Mouse (Mus musculus) heart, embryonic 15.5 days (tissue): ENCODE measurements around the gene Dennd1c. TPM values are rescaled to one million over a fixed set of nuclear protein-coding genes. Genes with fewer than 3 reads are reported as not detected.

Experiments
- ATAC-seq: fragments of 200-750 bp; cut with Nextera tagmentation; replicated peaks from 2 replicates; pipeline ENCODE4 v1.8.0; 2017; ENCODE audit warnings: low read depth, moderate TSS enrichment; ENCODE audit not compliant: insufficient number of reproducible peaks, insufficient read depth, low FRiP score
- H3K27ac ChIP-seq: fragments of 300-500 bp; sonication (generic); 2 replicates; pipeline ENCODE4 v1.5.1; 2015; ENCODE audit warnings: mild to moderate bottlenecking, inconsistent platforms
- H3K27me3 ChIP-seq: fragments of 300-500 bp; sonication (generic); 2 replicates; pipeline ENCODE4 v1.6.1; 2015; ENCODE audit warnings: inconsistent platforms
- H3K36me3 ChIP-seq: fragments of 300-500 bp; sonication (generic); 2 replicates; pipeline ENCODE4 v1.6.1; 2015; ENCODE audit warnings: mild to moderate bottlenecking, inconsistent platforms
- H3K4me1 ChIP-seq: fragments of 300-500 bp; sonication (generic); replicated peaks from 2 replicates; pipeline ENCODE4 v1.6.1; 2015; ENCODE audit warnings: inconsistent platforms
- H3K4me2 ChIP-seq: fragments of 300-500 bp; sonication (generic); 2 replicates; pipeline ENCODE4 v1.6.1; 2015; ENCODE audit warnings: inconsistent platforms, mild to moderate bottlenecking, moderate library complexity
- H3K4me3 ChIP-seq: fragments of 300-500 bp; sonication (generic); 2 replicates; pipeline ENCODE4 v1.5.1; 2015; ENCODE audit warnings: mild to moderate bottlenecking, inconsistent platforms
- H3K9ac ChIP-seq: fragments of 300-500 bp; sonication (generic); 2 replicates; pipeline ENCODE4 v1.6.1; 2015; ENCODE audit warnings: mild to moderate bottlenecking, inconsistent platforms
- H3K9me3 ChIP-seq: fragments of 300-500 bp; sonication (generic); replicated peaks from 2 replicates; pipeline ENCODE4 v1.6.1; 2016; ENCODE audit warnings: inconsistent platforms
- WGBS: fragments of 180-500 bp; shearing (Covaris S2); methylation state at CpG from one replicate; pipeline ENCODE4 v1.1.7; 2015; ENCODE audit warnings: mixed read lengths; 5-methylcytosine and 5-hydroxymethylcytosine counted together
- polyA plus RNA-seq: library from polyadenylated mRNA; unstranded; fragments of >200 nt; fragmentation: Nextera tagmentation; extraction: Ambion mirVana; gene quantifications from 2 replicates; pipeline ENCODE4 v1.2.1, GENCODE M21; 2015

The Dennd1c gene
- polyA plus RNA-seq, 1 experiment from 2014 or later = 0.64 TPM

- 88% methylated on average over 4 of the region's 4 CpGs for WGBS
- Histone ChIP-seq H3K27me3 (peaks cover 6% of the 10 kb centered on the region; the same call in 1 of the 2 replicates), H3K9me3 (no peaks in the 10 kb centered on the region), H3K4me1 (peaks cover 17% of the 10 kb centered on the region), H3K4me3 (peak overlapping the region; percentile 45; the same call in 1 of the 2 replicates), H3K4me2 (peak overlapping the region; percentile 73; the same call in 1 of the 2 replicates), H3K27ac (peak overlapping the region; percentile 88; the same call in 1 of the 2 replicates), H3K9ac (no peak overlapping the region), H3K36me3 (peaks cover 4% of the 10 kb centered on the region; the same call in 1 of the 2 replicates)
- ATAC-seq = no peak
Observed at GRCm38 (mm10) chr17:57032854-57033253, 45.5 kb downstream of the Dennd1c start.

- Histone ChIP-seq H3K9me3 (no peaks in the 10 kb centered on the region), H3K4me3 (peak overlapping the region; percentile 97), H3K4me2 (peak overlapping the region; percentile 73), H3K4me1 (peaks cover 17% of the 10 kb centered on the region), H3K27ac (peak overlapping the region; percentile 88), H3K36me3 (peaks cover 14% of the 10 kb centered on the region), H3K9ac (peak overlapping the region; percentile 53), H3K27me3 (0 out of 2 replicates have a peak, but pooled peaks cover 2% of the 10 kb centered on the region)
- WGBS = under 1% methylated on average over 38 of the region's 38 CpGs
- ATAC-seq = peak; percentile 95
Observed at GRCm38 (mm10) chr17:57031661-57032420, 46.5 kb downstream of the Dennd1c start.

GRCm38 (mm10) chr17:57030931-57031660, 47.2 kb downstream of the Dennd1c start, which contains the start of gene Khsrp:
Khsrp (minus strand) TSS chr17:57031522.
- H3K9ac ChIP-seq = peak within 1 kb of the TSS; percentile 100
- WGBS = under 1% methylated on average over 72 of the region's 99 CpGs
- no peaks in the 10 kb centered on the region for H3K27me3 ChIP-seq
- H3K4me1 ChIP-seq = peaks cover 17% of the 10 kb centered on the region
- peaks cover 22% of the 10 kb centered on the region for H3K36me3 ChIP-seq
- H3K9me3 ChIP-seq = no peaks in the 10 kb centered on the region
- H3K4me2 ChIP-seq = peak within 1 kb of the TSS; percentile 75
- peak within 1 kb of the TSS; percentile 96 for H3K27ac ChIP-seq
- no peak for ATAC-seq
- H3K4me3 ChIP-seq = peak within 1 kb of the TSS; percentile 97

GRCm38 (mm10) chr17:57029691-57030090, 48.6 kb downstream of the Dennd1c start:
- H3K4me1 ChIP-seq = peaks cover 17% of the 10 kb centered on the region
- H3K9ac ChIP-seq = peak overlapping the region; percentile 100
- no peaks in the 10 kb centered on the region for H3K27me3 ChIP-seq
- no peak for ATAC-seq
- H3K27ac ChIP-seq = peak overlapping the region; percentile 96; the same call in 1 of the 2 replicates
- no peaks in the 10 kb centered on the region for H3K9me3 ChIP-seq
- H3K36me3 ChIP-seq = peaks cover 36% of the 10 kb centered on the region
- 20% methylated on average over 8 of the region's 8 CpGs for WGBS
- peak overlapping the region; percentile 75 for H3K4me2 ChIP-seq
- H3K4me3 ChIP-seq = peak overlapping the region; percentile 97

- no peak for ATAC-seq
Observed at GRCm38 (mm10) chr17:57027471-57027870, 50.8 kb downstream of the Dennd1c start.

GRCm38 (mm10) chr17:57020960-57021359, 57.4 kb downstream of the Dennd1c start:
- H3K27ac ChIP-seq = no peak overlapping the region
- H3K9ac ChIP-seq = no peak overlapping the region
- ATAC-seq = no peak
- H3K4me1 ChIP-seq = no peaks in the 10 kb centered on the region
- H3K4me2 ChIP-seq = no peak overlapping the region
- WGBS = 82% methylated on average over 5 of the region's 5 CpGs
- H3K9me3 ChIP-seq = no peaks in the 10 kb centered on the region
- peaks cover 48% of the 10 kb centered on the region for H3K36me3 ChIP-seq
- H3K4me3 ChIP-seq = no peak overlapping the region
- H3K27me3 ChIP-seq = no peaks in the 10 kb centered on the region

More at GRCm38 (mm10) chr17:57027471-57027870, 50.8 kb downstream of the Dennd1c start:
- Histone ChIP-seq H3K9me3 (no peaks in the 10 kb centered on the region), H3K27me3 (no peaks in the 10 kb centered on the region), H3K4me1 (peaks cover 16% of the 10 kb centered on the region), H3K27ac (no peak overlapping the region), H3K9ac (no peak overlapping the region), H3K4me2 (no peak overlapping the region), H3K36me3 (peaks cover 58% of the 10 kb centered on the region), H3K4me3 (no peak overlapping the region)
- 85% methylated on average over 4 of the region's 4 CpGs for WGBS

GRCm38 (mm10) chr17:57019693-57020092, 58.6 kb downstream of the Dennd1c start:
- Histone ChIP-seq H3K9ac (no peak overlapping the region), H3K4me1 (no peaks in the 10 kb centered on the region), H3K9me3 (no peaks in the 10 kb centered on the region), H3K27ac (no peak overlapping the region), H3K4me2 (no peak overlapping the region), H3K27me3 (no peaks in the 10 kb centered on the region), H3K36me3 (peaks cover 36% of the 10 kb centered on the region), H3K4me3 (no peak overlapping the region)
- ATAC-seq = no peak
- WGBS = 77% methylated on average over 2 of the region's 2 CpGs

Other genes starting within 250 kb of the Dennd1c start
- gene Rfx2, start 247.5 kb downstream of the Dennd1c start, polyA plus RNA-seq = 4.8 and 6.3 TPM in 2 replicates
- not detected in 2 replicates for gene Acsbg2, start 204.1 kb downstream of the Dennd1c start, polyA plus RNA-seq
- 0.30 and 0.43 TPM in 2 replicates for gene 1700061G19Rik, start 203.0 kb downstream of the Dennd1c start, polyA plus RNA-seq
- 25.8 and 35.3 TPM in 2 replicates for gene Mllt1, start 143.1 kb downstream of the Dennd1c start, polyA plus RNA-seq
- 0.08 TPM in 1 of 2 replicates, not detected in the other for gene Acer1, start 96.4 kb downstream of the Dennd1c start, polyA plus RNA-seq
- 103 and 114 TPM in 2 replicates for gene Clpp, start 88.2 kb downstream of the Dennd1c start, polyA plus RNA-seq
- gene Alkbh7, start 81.2 kb downstream of the Dennd1c start, polyA plus RNA-seq = 52.1 and 52.4 TPM in 2 replicates
- gene Pspn, start 78.5 kb downstream of the Dennd1c start, polyA plus RNA-seq = 0.33 TPM in 1 of 2 replicates, not detected in the other
- 33.7 and 41.1 TPM in 2 replicates for gene Gtf2f1, start 67.2 kb downstream of the Dennd1c start, polyA plus RNA-seq
- 0.23 and 0.48 TPM in 2 replicates for gene Gm17949, start 67.0 kb downstream of the Dennd1c start, polyA plus RNA-seq
- gene Khsrp, start 47.0 kb downstream of the Dennd1c start, polyA plus RNA-seq = 23.3 and 29.3 TPM in 2 replicates
- gene Slc25a41, start 36.9 kb downstream of the Dennd1c start, polyA plus RNA-seq = not detected in 2 replicates
- 0.92 and 2.5 TPM in 2 replicates for gene Crb3, start 19.4 kb downstream of the Dennd1c start, polyA plus RNA-seq
- 14.7 and 18.3 TPM in 2 replicates for gene Slc25a23, start 18.7 kb downstream of the Dennd1c start, polyA plus RNA-seq
- 5.6 and 12.8 TPM in 2 replicates for gene Tubb4a, start 9.3 kb upstream of the Dennd1c start, polyA plus RNA-seq
- 2.6 and 3.0 TPM in 2 replicates for gene Tnfsf9, start 26.8 kb upstream of the Dennd1c start, polyA plus RNA-seq
- not detected in 2 replicates for gene Cd70, start 71.3 kb upstream of the Dennd1c start, polyA plus RNA-seq
- 0.29 TPM in 1 of 2 replicates, not detected in the other for gene Tnfsf14, start 115.7 kb upstream of the Dennd1c start, polyA plus RNA-seq
- 1.8 and 5.6 TPM in 2 replicates for gene C3, start 149.6 kb upstream of the Dennd1c start, polyA plus RNA-seq
- gene Gpr108, start 169.9 kb upstream of the Dennd1c start, polyA plus RNA-seq = 26.5 and 29.0 TPM in 2 replicates
- gene Trip10, start 170.9 kb upstream of the Dennd1c start, polyA plus RNA-seq = 39.1 and 43.7 TPM in 2 replicates
- 1.8 and 9.6 TPM in 2 replicates for gene Vav1, start 200.6 kb upstream of the Dennd1c start, polyA plus RNA-seq